Mouse (Mus musculus) forelimb bud, embryonic 11.5 days (tissue): ENCODE results near the gene Ifrd2.

Experiments
- DNase-seq: peaks from one replicate; pipeline ENCODE4 v3.0.0-alpha.2; 2012; ENCODE audit warnings: low read depth, low spot score

The Ifrd2 gene

GRCm38 (mm10) chr9:107620954-107621353 is 33.5 kb downstream of the Ifrd2 start:
- DNase-seq, result no peak

GRCm38 (mm10) chr9:107624539-107624938 is 37.1 kb downstream of the Ifrd2 start:
- DNase-seq, result no peak

GRCm38 (mm10) chr9:107624951-107625350 is 37.5 kb downstream of the Ifrd2 start:
- no peak for DNase-seq

- DNase-seq, result no peak
Measured at GRCm38 (mm10) chr9:107625351-107626128, 38.1 kb downstream of the Ifrd2 start.

- no peak for DNase-seq
Measured at GRCm38 (mm10) chr9:107626158-107626843, 38.9 kb downstream of the Ifrd2 start.

- DNase-seq, result peak; percentile 93
Measured at GRCm38 (mm10) chr9:107626844-107627277, 39.4 kb downstream of the Ifrd2 start.

GRCm38 (mm10) chr9:107627387-107628255 is 40.2 kb downstream of the Ifrd2 start:
- no peak for DNase-seq

GRCm38 (mm10) chr9:107628721-107629410 is 41.4 kb downstream of the Ifrd2 start:
- no peak for DNase-seq

GRCm38 (mm10) chr9:107629411-107629730 is 41.9 kb downstream of the Ifrd2 start:
- no peak for DNase-seq

- no peak for DNase-seq
Measured at GRCm38 (mm10) chr9:107629901-107630425, 42.5 kb downstream of the Ifrd2 start.

- peak; percentile 71 for DNase-seq
Measured at GRCm38 (mm10) chr9:107630576-107630975, 43.1 kb downstream of the Ifrd2 start.

- DNase-seq, result no peak
Measured at GRCm38 (mm10) chr9:107631311-107631826, 43.9 kb downstream of the Ifrd2 start.

- DNase-seq, result no peak
Measured at GRCm38 (mm10) chr9:107631861-107632260, 44.4 kb downstream of the Ifrd2 start.

- no peak for DNase-seq
Measured at GRCm38 (mm10) chr9:107632478-107632877, 45.0 kb downstream of the Ifrd2 start.

- peak; percentile 59 for DNase-seq
Measured at GRCm38 (mm10) chr9:107633091-107633660, 45.7 kb downstream of the Ifrd2 start.

GRCm38 (mm10) chr9:107633661-107634405 is 46.4 kb downstream of the Ifrd2 start:
- DNase-seq, result no peak

- DNase-seq, result no peak
Measured at GRCm38 (mm10) chr9:107634406-107635278, 47.2 kb downstream of the Ifrd2 start.

- DNase-seq, result peak; percentile 97
Measured at GRCm38 (mm10) chr9:107635279-107636028, 48.0 kb downstream of the Ifrd2 start, which contains the start of gene Gnai2. Gene Gnai2, minus strand, starts transcription at chr9:107635367.
